Mouse (Mus musculus) gastrocnemius, adult 18-20 months (tissue): ENCODE measurements around the gene Ube2g2. TPM values are rescaled to one million over a fixed set of nuclear protein-coding genes. Genes with fewer than 3 reads are reported as not detected.
A peak's percentile ranks its signal among the peaks of the same experiment; 100 is the strongest.

Experiments
- DNase-seq: peaks from one replicate; pipeline ENCODE4 v3.0.0; 2021; ENCODE audit warnings: low spot score
- total RNA-seq, 2 experiments: library from RNA; stranded (reverse); gene quantifications; 2 replicates each; pipeline ENCODE4 v1.2.3; 2021

Gene Ube2g2
- total RNA-seq, 2 experiments from 2014 or later = 96.1 to 101 TPM

DNA sequence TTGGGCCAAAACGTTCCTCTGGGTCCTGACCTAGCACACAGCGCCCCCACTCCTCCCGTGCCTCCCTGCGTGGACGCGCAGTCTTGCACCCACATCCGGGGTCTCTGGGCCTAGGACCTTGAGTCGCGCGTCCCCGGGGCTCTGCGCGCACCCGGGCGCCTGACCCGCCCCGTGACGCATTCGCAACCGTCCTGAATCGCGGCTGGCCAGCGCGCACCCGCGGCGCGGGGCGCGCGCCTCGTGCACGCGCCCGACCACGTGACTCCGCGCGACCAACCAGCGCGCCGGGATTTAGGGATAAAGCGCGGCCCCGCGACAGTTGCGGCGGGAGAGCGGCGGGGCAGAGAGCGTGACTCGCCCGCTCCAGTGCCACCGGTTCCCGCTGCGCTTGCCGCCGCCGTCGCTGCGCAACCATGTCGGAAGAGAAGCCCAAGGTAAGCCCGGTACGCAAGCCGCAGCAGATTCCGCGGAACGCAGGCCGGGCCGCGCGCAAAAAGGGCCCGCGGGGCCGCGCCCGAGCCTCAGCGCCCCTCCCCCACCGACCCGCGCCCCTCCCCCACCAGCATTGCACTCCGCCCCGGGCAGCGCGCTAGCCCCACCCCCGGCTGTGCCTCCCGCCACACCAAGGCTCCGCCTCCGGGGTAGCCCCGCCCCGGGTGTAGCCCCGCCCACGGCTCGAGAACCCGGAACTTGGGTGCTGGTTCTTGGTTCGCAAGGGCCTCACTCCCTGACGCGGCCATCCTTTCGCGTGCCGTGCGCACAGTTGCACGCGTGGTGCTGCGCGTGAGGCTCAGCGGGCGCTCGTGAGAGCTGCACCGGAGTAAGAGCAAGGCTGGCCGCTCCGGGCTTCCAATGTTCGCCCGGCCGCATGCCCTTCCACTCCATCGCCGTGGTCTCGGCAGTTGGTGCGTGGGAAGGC lies 15.9 kb upstream of the Ube2g2 start, which contains the start of the genes Sumo3 and Gm49325:
TSS of gene Sumo3 (plus strand) at position 190 of the 919 bp plus-strand sequence.
TSS of gene Gm49325 (plus strand) at position 290 of the 919 bp plus-strand sequence.
- DNase-seq = peak; percentile 98

GRCm38 (mm10) chr10:77606855-77607254 lies 15.2 kb upstream of the Ube2g2 start:
- DNase-seq = no peak

- no peak for DNase-seq
Observed at GRCm38 (mm10) chr10:77607441-77607840, 14.6 kb upstream of the Ube2g2 start.

DNA sequence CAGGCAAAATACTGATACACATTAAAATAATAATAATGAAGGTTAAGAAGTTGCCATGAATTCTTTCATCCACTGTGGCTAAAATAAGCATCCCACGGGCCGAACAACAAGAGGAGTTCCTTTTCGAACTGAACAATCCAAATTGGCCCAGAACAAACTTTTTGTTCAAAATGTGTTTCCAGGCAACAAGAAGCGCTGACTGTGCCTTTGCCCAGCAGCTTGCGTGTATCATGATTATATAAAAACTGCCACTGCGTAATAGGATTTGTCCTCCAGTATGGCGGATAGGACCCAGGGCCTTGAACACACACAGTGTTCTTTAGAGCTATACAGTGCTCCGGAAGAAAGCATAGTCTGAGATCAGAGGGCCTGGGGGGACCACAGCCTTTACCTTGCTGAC lies 13.5 kb upstream of the Ube2g2 start:
- no peak for DNase-seq

GRCm38 (mm10) chr10:77610221-77610961 lies 11.7 kb upstream of the Ube2g2 start:
- DNase-seq = no peak

DNA sequence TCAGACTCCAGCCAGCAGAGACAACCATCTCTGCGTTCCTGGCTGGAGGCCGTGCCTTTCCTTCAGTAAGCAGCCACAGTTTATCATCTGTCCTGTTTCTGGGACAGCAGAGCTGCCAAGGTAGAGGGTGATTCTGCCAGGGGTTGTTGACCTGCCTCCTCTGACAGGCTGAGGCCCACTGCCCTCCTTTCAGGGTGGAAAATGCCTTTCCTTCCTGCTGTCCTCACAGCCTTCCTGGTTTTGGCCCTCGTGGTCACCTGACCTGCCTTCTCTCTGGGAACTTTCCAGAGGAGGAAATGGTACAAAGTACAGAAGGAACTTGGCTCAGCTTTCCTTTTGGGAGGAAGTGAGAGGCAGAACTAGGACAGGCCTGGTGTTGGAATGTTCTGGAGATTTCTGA lies 8.7 kb upstream of the Ube2g2 start:
- peak; percentile 79 for DNase-seq

DNA sequence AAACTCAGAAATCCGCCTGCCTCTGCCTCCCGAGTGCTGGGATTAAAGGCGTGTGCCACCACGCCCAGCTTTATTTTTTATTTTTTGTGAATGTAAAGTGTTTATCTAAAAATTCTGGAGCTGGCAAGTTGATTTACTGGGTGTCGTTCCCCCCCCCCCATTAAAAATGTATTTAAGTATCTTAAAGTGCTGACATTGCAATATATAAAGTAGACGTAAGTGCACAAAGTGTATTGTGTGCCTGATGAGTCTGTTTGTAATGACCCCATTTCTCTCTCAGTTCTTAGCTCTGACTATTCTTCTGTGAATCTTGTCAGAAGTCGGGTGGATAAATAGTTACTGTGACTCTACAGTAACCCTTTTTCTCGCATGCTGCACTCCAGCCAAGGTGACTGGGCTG lies 6.4 kb upstream of the Ube2g2 start:
- no peak for DNase-seq

DNA sequence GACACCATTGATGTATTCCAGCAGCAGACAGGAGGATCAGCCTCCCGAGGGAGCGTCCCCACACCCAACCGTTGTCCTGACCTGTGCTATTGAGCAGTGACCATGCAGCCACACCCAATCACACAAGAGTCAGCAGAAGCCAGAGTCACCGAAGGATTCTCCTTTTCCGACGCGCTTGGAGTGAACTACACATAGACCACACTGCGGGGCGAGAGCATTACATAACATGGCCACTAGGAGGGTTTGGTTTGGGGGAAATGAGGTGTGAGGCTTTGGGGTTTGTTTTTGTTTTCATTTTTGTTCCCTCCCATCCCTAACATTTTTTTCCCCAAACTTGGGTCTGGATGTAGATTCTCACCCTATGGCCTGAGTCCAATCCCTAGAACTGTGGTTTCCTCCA lies 5.9 kb upstream of the Ube2g2 start:
- DNase-seq = no peak

DNA sequence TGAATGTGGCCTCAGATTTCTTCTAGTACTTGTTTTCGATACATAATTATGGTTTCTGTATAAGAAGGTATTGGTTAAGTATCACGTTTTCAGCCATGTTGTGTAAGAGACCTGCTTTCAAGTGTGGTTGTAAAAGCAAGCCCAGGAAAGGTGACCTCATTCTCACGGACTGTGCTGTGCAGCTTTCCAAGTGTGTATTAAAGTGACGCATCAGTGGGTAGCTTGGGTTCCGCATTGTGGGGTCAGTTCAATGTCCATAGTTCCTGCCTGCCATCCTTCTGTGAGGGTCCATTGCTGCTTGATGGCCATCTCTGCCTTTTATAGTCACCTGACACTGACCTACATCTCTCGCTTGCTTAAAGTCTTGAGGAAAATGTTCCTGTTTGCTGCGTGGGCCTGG lies 5.1 kb upstream of the Ube2g2 start:
- DNase-seq = no peak

GRCm38 (mm10) chr10:77621546-77621945 lies 529 bp upstream of the Ube2g2 start:
- no peak for DNase-seq

- peak; percentile 83 for DNase-seq
Observed at GRCm38 (mm10) chr10:77623069-77623492, 1.0 kb downstream of the Ube2g2 start.

GRCm38 (mm10) chr10:77623639-77624400 lies 1.7 kb downstream of the Ube2g2 start:
- DNase-seq = no peak

GRCm38 (mm10) chr10:77624570-77624995 lies 2.5 kb downstream of the Ube2g2 start:
- peak; percentile 84 for DNase-seq

DNA sequence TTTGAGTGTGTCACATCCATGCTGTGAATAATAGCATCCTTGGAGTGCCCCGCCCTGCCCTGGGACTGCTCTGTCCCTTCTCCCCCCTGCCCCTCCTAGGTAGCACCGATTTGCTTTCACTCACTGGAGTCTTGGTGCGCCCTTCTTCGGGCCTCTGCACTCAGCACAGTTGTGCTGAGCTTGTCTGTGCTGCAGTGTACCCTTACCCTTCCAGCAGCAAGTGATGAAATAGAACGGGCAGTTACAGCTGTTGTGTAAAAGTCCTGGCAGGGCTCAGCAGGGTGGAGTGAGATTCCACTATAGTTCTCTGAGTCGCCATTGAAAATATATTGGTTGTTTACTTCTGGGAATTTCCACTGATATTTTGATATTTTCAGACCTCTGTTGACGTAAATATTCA lies 4.0 kb downstream of the Ube2g2 start:
- DNase-seq = peak; percentile 62

DNA sequence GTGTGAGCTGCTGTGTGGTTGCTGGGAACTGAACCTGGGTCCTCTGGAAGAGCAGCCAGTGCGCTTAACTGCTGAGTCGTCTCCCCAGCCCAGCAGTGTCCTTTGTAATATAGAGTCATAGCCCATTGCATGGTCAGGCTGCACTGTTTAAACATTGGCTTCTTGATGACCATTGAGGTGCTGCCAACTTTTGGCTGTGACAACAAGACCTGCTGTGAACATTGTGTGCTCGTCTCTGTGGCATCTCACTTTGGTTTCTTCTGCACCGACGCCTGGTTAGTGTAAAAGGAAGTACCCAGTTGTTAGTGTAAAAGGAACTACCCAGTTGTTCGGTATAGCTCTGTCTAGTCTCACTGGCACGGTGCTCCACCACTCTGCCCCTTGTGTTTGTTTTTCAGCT lies 4.5 kb downstream of the Ube2g2 start:
- no peak for DNase-seq

DNA sequence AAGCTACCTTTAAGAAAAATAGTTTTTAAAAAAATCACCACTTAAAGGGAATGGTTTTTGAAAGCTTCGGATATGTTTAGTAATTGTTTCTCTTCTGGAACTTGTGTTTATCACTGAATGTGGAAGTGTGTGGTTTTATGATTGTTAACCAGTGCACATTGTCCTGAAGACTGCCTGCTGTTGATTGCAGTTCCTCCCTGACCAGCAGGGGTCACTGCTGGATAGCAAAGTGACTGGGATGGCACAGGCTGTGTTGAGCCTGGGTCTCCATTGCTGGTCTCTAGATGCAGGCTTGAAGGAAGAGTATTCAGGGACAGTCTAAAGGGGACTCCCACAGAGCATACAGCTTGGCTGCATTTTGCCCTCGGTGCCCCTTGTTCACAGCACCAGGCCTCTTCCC lies 5.4 kb downstream of the Ube2g2 start:
- DNase-seq = peak; percentile 84

DNA sequence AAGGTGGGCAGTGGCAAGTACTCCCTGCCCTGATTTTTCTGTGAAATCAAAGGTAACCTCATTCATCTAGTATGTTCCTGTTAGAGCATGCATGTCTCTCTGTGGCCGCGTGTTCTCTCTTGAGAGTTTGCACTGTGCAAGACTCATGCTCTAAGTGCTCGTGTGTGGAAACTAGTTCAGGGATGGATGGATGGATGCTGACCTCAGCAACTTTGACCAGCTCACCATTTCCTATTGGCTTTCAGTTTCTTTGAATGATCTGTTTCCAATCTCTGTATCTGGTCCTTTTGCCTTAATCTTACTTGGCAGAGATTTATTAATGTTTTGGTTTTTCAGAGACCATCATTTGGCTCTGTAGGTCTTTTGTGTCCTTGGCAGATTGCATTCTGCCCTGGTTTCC lies 7.1 kb downstream of the Ube2g2 start:
- DNase-seq = no peak

- DNase-seq = no peak
Observed at GRCm38 (mm10) chr10:77629970-77630369, 7.9 kb downstream of the Ube2g2 start.

- DNase-seq = no peak
Observed at GRCm38 (mm10) chr10:77634016-77634415, 11.9 kb downstream of the Ube2g2 start.

DNA sequence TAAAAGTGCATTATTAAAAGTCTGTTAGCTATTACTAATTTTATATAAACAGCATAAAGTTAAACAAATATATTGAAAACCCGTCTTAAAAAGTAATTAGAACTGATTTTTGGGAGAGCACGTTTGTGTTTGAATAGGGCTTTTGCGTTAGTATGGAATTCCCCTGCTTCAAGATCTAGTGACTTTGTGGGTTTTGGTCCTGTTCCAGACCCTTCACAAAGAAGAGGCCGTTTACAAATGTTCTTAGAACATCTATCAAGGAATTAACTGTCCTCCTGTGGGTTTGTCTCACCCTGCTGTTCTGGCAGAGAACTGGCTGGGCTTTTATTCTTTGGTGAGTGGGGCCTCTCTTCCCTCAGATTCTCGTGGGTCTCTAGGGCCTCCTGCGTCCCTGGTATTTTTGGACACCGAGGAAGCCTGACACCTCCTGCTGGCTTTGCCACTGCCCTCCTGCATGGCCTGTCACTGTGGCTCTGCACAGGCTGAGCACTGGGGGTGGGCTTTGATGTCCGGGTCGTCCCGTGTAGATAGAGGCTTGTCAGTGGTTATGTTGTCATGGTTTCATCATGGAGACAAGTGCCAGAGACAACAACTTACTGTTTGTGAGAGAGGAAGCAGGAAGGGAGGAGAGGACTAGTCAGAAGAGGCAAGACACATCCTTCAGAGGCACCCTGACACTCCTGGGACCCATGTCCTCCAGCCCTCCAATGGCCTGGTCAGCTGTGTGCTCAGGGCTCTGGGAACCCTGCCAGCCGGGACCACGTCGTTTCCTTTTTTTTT lies 12.6 kb downstream of the Ube2g2 start:
- DNase-seq = no peak
